Mouse (Mus musculus) embryo, embryonic 11 days (tissue): ENCODE measurements around the gene Wnt9a.

ENCODE experiments used
- DNase-seq: peaks from one replicate; pipeline ENCODE4 v3.0.0-alpha.2; 2015

Wnt9a gene

DNA sequence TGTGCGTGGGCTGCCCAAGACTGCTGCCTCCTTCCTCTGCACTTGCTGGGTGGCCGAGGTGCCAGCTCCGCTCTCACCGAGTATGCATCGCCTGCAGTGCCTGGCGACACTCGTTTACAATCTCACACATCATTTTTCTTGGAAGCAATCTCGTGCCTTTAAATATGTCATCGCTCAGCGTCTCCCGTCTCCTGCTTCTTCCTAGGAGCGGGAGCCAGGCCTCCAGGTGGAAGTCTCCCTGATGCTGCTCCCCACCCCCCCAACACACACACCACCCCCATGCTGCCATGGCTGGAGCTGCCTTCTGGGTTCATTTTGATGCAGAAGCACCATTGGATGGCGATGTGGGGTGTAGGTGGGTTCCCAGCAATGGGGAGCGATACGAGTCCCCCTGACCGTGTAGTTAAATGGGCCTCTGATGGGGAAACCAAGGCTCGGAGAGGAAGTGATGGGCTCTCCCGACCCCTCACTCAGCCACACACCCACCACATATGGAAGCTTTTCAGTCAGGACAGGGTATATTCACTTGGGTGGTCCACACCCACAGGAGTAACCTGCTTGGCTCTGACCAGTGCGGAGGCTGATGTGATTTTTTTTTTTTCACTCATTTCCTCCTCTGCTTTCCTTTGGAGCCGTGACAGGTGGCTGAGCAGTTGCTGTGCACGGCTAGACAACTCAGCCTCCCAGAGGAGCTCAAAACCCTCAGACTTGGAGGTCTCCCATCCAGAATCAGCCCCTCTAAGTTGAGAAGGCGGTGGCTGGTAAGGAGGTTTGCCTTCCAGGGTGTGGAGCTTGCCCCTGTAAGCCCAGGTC is 1.5 kb upstream of the Wnt9a start:
- no peak for DNase-seq

DNA sequence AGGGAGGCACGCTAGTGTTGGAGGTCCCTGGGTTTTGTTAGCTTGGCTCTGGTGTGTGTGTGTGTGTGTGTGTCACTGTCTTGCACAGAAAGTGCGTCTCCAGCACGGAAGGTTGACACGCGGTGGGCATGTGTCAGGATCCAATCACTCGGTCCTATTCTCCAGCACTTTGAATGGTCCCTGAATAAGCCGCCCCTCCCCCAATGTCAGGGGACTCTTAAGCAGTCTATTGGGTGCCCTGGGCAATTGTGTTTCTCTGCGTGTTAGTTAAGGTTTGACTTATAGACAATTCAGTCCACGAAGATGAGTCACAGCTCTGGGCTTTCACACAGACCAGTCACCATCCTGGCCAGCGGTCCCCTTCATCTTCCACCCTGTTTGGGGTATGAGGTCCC is 910 bp upstream of the Wnt9a start:
- DNase-seq, result no peak

DNA sequence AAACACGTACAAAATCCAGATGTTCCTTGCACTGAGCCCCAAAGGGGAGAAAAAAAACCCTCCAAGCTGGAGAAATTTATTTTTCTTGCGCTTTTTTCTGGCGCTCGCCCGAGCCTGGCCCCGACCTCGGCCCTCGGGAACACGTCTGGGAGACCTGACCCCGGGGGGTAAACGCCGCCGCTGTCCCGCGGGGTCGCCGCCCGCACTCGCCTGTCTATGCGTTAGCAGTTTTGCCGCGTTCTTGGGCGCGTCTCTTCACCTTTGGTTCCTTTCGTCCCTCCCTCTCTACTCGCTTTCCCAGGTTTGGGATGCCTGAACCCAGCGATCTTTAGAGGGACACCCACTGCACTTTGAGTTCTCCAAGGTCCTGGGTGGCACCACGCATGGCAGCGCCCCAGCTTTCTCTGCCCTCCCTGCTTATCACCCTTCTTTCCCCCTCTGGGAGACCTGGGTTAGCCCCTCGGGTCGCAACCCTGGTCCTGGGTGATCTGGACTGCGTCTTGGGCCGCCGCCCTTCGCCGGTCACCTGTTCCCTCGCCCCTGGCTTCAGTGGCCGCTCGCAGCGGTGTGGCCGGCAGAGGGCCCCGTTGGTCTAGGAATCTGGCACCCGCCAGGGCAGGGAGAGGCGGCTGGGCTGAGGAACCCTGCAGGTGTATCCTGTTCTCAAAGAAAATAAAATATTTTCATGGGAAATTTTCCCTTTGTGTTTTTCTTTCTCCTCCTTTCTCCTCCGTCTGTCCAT is 865 bp downstream of the Wnt9a start:
- peak; percentile 89 for DNase-seq

DNA sequence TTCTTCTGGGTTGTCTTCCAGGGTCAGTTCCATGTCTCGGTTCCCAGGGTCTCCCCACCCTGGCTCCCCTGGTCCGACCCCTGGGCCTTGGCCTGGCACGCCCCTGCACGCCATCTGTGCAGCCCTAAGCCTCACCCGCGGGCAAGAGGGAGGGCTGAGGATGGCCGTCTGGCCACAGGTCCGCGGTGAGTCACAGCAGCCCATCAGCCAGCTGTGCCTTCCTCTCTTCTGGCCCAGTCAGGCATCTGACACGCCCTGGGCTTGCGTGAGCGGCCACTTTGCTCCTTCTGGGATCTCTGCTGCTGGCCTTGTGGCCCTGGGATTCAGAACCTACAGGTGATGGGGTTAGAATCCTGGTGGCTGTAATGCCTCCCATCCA is 1.4 kb downstream of the Wnt9a start:
- DNase-seq, result no peak

DNA sequence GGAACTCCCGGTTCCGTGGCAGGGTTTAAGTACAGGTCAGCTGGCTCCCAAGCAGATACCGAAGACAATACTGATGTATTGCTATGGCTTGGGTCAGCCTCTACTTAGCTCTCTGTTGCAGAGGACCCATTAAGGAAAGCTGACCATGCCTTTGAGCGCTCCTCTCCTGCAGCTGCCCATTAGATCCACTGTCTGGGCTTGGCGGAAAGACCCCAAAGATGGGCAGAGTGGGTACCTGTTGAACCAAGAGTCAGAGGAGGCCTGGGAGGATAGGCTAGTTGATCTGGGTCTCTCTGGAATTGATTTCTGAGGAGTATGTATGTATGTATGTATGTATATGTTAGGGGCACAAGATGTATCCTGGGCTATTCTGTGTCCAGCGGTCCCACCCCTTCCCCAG is 1.9 kb downstream of the Wnt9a start:
- no peak for DNase-seq

DNA sequence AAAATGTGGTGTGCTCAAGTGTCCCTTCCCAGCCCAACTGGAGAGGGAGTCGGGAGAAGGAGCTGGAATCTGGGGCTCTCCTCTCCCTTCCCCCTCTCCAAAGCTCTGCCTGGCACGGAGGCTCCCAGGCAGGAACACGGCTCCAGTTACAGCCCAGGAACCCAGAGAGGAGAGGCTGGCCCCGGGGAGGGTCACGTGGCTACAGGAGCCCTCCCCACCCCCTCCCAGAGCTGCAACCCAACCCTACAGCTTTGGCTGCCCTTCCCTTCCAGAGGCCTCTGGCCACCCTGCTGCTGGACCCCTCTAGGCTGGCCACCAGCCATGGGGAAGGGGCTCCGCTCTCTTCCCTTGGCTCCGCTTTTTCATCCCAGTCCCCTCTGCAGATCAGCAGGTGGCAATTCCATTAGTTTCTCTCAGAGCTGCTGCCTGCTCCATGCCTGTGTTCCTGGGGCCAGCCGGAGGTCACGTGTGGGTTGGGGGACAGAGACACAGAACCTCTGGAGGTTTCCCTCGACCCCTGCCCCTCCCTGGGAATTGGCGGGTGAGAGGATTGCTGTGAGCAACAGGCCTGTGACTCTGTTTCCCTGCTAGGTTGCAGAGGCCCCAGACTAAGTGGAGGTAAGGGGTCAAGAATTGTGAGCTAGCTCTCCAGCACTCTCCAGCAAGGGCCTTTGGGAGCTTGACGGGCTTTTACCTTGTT is 2.5 kb downstream of the Wnt9a start:
- peak; percentile 82 for DNase-seq

DNA sequence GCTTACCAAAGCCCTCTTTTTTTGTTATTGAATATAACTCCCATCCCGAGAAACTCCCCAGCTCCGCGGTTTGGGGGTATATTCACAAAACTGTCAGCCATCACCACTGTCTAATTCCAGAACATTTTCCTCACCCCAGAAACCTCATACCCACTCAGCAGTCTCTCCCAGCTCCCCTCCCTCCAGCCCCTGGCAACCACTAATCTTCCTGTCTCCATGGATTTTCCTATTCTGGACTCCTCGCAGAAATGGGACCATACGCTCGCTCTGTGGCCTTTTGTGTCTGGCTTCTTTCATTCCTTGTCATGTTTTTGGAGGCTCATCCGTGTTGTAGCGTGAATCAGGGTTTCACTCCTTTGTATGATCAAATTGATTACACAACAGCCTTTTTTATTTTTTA is 3.2 kb downstream of the Wnt9a start:
- DNase-seq, result no peak

DNA sequence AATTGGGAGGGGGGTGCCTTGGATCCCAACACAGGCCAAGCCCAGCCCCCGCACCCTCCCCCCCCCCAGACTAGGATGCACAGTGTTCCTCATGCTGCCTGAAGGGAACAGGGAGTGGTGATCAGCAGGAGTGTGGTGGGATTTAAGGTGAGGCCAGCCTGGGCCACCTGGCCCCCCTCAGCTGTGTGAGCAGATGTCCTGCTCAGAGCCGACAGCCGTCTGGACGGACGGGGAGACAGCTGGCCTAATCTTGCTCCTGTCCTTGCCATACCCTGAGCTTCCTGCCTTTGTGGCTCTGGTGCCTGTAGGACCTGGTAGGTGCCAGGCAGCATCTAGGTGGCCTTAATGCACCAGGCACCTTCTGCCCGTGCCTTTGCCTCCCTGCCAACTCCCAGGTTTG is 5.3 kb downstream of the Wnt9a start:
- DNase-seq, result no peak

DNA sequence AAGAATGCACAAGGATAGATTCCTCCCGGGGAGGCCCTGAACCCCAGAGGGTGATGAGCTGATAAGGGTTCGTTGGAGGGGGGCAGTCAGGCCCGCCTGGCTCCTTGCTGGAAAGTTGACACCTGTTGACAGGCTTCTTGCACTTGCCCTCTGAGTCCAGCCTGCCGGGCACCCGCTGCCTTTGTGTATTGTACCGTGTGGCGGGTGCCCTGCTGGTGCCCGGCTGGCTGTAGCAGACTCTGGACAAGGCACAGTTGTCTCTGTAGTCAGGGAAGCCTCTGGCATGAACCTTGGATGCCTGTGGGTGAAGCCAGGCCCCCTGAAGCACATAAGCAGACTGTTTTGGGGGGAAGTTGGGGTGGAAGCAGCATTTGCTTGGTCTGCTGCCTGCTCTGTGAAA is 5.8 kb downstream of the Wnt9a start:
- no peak for DNase-seq

DNA sequence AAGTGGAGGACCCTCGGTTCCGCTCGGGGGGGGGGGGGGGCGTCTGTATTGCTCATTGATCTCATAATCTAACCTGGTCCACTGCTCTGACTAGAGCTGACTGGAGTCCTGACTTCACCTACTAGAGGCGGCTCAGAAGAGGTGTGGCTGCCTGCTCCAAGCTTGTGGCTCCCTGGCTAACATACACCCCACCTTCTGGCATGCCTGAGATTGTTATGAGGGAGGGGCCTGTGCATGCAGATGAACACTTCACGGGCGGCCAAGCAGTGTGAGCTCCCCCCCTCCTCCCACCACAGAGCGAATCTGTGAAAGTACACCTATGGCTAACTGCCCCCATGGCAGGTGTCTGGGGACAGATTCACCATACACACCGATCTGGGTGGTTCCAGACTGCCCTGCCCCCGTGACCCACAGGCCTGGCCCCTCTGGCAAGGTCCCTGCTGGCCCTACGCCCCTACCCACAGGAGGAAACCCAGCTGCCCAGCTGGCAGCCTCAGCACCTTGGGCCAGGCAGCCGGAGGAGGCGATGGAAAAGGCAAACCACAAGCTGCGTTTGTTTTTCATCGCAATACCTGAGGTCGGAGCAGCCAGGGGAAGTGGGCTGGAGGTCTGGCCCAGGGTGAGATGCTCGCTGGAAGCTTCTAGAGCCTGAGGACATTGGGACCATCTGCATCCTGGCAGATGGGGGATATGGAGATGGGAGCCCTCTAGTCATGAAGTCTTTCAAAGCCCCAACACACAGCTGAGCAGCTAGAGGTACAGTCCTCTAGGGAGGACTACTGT is 6.5 kb downstream of the Wnt9a start:
- DNase-seq, result no peak

DNA sequence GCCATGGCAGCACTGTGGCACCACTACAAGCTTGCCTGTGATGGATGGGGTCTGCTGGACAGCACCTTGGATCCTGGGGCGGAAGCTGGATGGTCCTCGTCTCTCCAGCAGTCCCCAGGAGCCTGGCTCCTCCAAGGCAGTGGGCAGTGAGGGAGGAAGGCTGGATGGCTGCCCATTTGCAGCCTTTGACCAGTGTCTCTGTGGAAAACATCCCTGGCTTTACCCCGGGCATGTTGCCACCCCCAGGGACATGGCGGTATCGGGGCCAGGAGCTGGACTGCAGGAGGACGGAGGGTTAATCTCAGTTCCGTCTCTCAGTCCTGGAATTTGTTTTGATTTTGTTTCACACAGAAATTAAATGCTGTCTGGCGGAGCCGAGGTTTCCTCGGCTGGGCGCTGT is 7.2 kb downstream of the Wnt9a start:
- DNase-seq, result no peak

DNA sequence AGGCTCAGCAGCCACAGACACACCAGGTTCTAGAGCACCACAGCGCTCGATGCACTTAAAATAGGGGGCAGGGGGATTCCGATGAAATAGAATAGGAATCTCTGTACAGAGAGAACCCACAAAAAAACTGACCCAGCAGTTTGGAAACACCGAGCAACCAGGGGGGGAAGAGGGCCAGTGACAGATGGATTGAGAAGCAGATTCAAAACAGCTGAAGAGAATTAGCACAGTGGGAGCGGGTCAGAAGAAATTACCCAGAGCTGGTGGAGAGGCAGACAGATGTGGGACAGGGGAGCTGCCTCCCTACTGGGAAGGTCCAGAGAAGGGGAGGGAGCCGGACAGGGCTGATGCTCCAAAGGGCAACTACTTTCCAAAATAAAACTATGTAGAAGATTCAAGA is 9.8 kb downstream of the Wnt9a start:
- DNase-seq, result peak; percentile 44

DNA sequence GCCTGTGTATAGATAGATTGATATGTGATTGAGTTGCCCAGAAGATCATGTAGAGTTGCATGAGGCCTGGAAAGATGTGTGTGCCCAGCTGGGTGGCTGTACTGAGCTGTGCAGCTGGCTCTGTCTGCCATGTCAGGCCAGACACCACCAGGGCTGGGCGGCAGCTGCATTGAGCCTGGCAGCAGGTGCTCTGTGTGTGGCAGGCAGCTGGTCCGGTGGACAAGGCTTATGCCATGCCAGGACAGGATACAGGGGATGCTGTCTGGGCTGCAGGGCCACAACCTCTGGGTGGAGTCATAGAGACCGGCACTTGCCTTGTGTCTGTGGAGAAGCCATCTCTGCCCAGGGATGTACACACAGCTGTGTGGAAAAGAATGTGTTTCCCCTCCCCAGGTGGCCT is 16.3 kb downstream of the Wnt9a start:
- no peak for DNase-seq

DNA sequence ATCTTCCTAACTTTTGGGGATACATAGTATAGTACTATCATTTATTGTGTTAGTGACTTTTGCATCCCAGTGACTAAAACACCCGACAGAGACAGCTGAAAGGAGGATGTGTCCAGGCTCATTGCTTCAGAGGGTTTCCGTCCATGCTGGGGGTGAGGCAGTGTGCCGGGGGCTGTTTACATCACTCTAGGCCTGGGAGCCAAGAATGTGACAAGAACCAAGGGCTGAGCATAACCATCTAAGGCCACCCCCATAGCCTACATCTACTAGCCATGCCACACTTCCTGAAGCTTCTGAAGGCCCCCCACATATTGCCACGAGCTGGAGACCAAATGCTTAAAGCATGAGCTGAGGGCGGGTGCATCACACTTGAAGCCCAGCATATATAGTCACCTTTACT is 18.0 kb downstream of the Wnt9a start:
- no peak for DNase-seq

DNA sequence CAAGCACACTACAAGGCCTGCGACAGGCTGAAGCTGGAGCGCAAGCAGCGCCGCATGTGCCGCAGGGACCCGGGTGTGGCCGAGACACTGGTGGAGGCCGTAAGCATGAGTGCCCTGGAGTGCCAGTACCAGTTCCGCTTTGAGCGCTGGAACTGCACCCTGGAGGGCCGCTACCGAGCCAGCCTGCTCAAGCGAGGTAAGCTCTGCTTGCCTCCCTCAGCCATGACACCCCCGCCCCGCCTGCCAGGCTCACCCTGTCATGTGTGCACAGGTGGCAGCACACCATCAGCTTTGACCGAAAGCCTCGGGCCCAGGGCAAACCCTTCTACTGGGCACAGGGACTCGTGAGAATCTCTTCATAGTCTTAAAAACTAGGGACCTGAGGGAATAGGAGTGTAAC is 20.9 kb downstream of the Wnt9a start:
- no peak for DNase-seq

DNA sequence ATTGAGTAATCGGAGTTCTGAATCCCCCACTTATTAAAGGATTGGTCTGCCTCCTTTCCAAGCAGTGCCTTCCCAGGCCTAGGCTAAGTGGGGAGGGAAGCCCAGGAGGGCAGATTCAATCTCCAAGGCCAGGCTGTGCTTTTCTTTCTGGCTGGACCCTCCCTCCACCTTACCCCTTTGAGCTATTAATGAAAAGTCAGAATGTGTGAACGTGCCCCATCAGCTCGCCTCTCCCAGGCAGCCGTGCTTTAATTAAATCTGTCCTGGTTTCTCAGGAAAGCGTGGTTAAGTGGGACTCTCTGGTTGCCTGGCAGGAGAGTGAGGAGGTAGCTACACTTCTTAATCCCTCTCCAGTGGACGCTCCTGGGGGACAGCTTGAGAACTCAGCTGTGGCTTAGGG is 22.9 kb downstream of the Wnt9a start:
- DNase-seq, result peak; percentile 26

DNA sequence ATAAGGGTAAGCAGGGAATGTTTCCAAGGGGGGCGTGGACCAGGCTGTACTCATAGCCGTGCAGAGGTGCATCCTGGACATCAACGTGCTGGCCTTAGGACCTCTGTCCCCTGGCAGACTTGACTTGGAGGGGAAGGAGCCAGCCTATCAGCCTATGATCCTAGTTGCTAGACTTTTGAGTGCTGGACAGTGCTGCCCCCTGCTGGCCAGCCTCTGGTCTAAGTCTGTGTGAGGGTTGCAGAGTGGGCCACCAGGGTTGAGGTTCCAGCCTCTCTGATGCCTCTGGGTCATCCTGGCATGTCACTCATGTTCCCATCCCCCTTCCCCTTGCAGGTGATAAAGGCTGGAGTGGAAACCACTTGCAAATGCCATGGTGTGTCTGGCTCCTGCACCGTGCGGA is 23.8 kb downstream of the Wnt9a start:
- DNase-seq, result peak; percentile 84

DNA sequence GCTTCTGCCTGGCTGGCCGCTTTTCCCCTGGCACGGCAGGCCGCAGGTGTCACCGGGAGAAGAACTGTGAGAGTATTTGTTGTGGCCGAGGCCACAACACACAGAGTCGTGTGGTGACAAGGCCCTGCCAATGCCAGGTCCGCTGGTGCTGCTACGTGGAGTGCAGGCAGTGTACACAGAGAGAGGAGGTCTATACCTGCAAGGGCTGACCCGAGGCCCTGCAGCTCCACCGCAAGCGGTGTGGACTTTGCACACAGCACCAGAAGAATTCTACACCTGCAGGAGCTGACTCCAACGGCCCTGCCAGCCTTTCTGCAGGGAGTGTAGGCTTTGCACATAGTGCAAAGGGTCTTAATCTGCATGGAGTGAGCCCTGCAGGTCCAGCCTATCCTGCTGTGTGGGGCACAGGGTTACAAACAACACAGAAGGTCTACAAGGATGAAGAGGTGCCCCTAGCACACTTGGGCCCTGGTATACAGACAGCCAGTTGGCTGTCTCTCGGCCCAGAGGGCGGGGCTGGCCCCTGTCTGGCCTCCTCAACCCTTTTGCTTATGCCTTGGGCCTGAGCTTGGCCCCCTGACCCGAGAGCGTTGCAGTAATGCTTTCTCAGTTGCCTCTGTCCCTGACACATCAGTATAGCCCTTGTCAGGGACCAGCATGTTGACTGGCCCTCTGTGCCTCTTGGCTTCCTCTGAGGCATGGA is 24.6 kb downstream of the Wnt9a start:
- DNase-seq, result no peak

DNA sequence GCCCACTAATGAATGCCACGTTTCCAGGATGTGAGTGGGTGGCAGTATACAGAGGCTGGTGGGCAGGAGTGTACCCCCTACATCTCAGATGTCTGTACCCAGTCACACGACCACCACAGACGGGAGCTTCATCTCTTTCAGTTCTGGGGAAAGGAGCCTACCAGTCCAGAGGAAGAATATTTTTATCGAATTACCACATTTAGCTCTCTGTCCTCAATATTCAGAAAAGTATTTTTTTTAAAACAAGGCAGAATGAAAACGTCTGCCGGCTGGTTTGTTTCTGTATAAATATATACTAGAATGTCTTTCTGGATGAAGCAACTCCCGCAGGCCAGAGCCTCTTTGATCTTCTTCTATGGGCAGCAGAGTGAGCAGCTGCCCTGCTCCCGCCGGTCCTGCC is 26.2 kb downstream of the Wnt9a start:
- DNase-seq, result no peak

DNA sequence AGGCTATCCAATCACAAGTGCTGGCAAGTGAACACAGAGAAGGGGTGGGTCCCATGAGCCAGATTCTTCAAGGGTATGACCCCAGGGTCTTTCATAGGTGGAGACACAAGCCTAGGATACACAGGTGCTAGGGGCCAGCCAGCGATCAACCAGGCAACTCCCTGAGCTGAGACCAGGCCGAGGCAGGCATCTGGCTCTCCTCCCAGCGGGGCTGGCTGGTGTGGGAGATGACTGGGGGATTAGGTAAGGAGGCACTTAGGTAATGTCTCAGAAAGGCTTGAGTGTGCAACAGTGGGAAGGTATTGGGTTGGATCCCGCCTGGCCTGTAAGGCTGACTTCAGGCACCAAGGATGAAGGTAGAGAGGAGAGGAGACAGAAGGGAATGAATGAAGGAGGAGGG is 28.4 kb downstream of the Wnt9a start:
- DNase-seq, result no peak

DNA sequence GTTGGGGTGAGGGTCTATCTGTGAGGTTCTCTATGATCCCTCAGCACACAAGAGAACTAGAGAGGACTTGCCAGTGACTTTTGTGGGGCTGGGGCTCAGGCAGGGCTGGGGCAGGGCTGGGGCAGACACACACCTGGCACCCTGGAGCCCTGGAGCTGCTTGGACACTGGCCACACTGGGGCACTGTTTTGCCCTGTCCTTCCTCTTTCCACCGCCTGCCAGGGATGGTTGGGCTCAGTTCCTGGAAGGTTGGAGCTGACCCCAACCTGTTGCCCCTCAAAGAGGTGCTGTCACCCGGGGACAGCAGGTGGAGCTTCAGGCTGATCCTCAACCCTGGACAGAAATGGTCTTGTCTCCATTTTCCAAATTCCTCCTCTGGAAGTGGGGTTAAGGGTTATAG is 29.2 kb downstream of the Wnt9a start:
- DNase-seq, result no peak

DNA sequence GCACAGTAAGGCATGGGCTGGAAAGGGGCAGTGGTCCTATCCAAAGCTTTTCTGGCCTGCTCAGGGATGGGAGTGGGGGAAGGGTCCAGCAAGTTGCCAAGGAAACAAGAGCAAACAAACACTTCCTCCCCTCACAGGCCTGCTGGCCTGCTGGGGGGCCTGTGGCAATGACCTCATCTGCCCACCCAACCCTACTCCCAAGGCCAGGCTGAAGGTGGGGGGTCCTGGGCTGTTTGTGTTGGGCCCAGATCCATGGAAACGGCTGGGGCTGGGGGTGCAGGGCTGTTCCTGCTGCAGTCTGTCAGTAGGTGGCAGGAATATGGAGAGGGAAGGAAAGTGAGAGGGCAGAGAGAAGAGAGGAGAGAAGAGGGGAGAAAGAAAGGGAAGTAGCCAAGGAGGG is 29.7 kb downstream of the Wnt9a start:
- DNase-seq, result peak; percentile 56
